Mouse (Mus musculus): ENCODE data around the gene Arid1b. TPM values are rescaled to one million over a fixed set of nuclear protein-coding genes. Genes with fewer than 3 reads are reported as not detected.
A peak's percentile ranks its signal among the peaks of the same experiment; 100 is the strongest.

Gene Arid1b
- total RNA-seq (2015; ENCODE audit: low replicate concordance) (6.9 and 8.1 TPM in 2 replicates), total RNA-seq (2017; ENCODE audit: low replicate concordance) (5.0 and 6.1 TPM in 2 replicates)

GRCm38 (mm10) chr17:4993840-4994503, at the start of gene Arid1b:
Gene Arid1b (plus strand): TSS chr17:4994332.
- peak; percentile 59 for ATAC-seq (replicated peaks; ENCODE audit: low FRiP score, poor library complexity, severe bottlenecking)

- no peak for ATAC-seq (replicated peaks; ENCODE audit: low FRiP score, poor library complexity, severe bottlenecking)
Observed at GRCm38 (mm10) chr17:4945311-4945751, 48.8 kb upstream of the Arid1b start.

DNA sequence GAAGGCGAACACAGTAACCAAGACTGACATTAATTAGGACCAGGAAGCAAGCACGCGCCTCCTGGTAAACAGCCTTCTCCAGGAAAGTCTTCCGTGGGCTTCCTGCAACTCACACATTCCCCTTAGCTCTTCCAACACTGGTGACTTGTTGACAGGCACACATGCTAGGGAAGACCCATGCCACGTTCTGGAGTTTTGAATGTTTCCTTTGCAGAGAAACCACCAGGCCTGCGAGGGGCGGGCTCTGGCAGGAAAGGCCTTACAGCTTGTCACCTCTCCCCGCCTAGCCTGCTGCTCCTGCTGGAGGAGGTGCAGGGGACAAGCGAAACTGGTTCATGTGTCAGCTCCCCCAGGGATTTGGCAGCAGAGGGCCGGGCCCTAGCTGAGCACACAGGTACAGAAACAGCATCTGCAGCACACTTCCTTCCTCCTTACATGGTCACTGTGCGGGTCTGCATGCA, 48.2 kb upstream of the Arid1b start:
- ATAC-seq (replicated peaks; ENCODE audit: low FRiP score, poor library complexity, severe bottlenecking), result no peak

DNA sequence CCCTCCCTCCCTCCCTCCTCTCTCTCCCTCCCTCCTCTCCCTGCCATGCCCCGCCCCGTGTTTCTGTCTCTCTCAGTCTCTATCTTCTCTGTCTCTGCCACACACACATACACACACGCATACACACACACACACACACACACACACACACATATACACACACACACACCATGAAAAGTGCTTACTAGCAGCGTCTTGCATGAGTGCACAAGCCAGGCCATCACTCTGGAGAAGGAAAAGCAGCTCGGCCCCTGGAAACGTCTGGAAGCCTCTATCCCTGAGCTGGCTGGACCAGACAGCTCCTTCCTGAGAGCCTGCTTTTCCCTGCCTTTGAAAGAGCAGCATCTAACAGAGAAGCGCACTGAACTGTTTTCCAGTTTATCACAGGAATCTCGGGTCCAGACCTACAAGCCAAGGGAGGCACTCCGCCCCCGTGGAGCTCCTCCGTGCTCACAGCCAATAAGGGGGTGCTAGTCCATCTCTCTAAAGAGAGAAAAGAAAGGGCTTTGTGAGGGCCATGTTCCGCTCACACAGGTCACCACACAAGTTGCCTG, 47.6 kb upstream of the Arid1b start:
- ATAC-seq (replicated peaks; ENCODE audit: low FRiP score, poor library complexity, severe bottlenecking), result no peak

GRCm38 (mm10) chr17:4947013-4947412, 47.1 kb upstream of the Arid1b start:
- no peak for ATAC-seq (replicated peaks; ENCODE audit: low FRiP score, poor library complexity, severe bottlenecking)

DNA sequence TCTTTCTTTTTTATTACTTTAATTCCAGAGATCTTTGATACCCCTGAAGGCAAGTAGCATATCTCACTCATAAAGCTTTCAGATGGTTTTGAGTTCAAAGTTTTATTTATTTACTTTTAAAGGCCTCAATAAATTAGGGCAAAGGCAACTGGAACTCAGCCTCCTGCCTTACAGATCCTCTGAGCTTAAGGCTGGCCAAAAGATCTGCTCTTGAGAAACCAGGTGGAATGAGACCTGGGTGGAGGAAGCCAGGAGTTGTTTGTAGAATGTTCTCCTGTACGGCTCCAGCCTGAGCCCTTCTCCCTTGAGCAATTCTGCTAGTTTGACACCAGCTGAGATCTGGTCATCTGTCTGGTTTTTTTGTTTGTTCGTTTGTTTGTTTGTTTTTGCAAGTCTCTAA, 46.7 kb upstream of the Arid1b start:
- ATAC-seq (replicated peaks; ENCODE audit: low FRiP score, poor library complexity, severe bottlenecking), result no peak

DNA sequence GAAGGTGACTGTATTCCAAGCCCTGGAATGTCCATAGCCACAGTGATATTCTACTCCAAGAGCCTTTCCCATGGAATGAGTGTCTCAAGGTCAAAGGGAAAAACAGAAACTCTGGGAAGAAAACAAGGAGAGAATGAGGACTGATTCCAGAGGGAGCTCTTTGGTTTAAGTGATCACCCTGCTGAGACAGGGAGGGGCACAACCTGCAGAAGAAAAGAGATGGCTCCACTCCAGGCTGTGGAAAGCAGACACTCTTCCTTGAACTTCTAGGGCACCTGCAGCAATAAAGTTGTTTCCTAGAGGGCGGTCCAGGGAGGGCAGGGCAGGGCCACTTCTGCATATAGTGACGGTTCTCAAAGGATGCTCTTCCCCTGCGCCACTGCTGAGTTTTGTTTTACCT, 45.6 kb upstream of the Arid1b start:
- ATAC-seq (replicated peaks; ENCODE audit: low FRiP score, poor library complexity, severe bottlenecking), result no peak

- no peak for ATAC-seq (replicated peaks; ENCODE audit: low FRiP score, poor library complexity, severe bottlenecking)
Observed at GRCm38 (mm10) chr17:4954431-4954830, 39.7 kb upstream of the Arid1b start.

DNA sequence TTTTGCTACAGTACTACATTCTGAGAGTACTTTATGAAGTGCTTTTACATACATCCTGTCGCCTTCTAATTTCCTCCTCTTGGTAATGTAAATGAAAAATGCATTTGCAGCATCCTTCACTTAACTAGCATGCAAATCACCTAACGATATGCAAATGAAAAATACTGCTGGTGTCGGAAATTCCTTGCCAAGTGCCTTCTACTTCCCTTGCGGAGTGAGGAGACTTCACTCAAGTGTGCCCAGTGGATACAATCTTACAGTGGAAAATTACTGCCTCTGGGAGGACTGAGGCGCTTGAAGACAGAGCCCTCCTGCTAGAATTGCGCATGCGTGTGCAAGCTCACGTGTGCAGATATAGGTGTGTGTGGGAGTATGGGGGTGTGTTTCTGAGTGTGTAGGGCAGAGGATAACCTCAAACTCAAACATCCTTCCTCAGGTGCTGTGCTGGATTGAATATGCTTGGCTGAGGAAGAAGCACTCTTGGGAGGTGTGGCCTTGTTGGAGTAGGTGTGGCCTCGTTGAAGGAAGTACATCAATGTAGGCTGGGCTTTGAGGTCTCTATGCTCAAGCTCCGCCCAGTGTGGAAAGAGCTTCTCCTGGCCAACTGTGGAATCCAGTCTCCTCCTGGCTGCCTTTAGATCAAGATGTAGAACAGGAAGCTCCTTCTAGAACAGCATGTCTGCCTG, 29.8 kb upstream of the Arid1b start:
- no peak for ATAC-seq (replicated peaks; ENCODE audit: low FRiP score, poor library complexity, severe bottlenecking)

DNA sequence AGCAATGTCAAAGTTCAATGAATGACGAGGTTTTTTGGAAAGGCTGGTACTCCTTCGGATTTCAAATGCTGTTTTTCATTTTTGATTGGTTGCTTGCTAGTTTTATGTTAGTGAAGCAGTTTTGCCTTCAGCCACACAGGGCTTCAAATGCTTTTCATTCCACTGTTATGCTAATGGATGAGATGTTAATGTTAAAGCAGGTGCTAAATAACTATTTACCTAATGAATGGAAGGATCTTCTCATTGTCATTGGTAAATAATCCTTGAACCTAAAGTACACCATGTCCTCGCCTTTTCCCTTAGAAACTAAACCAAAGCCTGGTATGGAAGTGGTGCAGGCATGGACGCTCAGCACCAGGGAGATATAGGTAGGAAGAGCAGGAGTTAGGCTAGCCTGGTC, 26.9 kb upstream of the Arid1b start:
- no peak for ATAC-seq (replicated peaks; ENCODE audit: low FRiP score, poor library complexity, severe bottlenecking)

- no peak for ATAC-seq (replicated peaks; ENCODE audit: low FRiP score, poor library complexity, severe bottlenecking)
Observed at GRCm38 (mm10) chr17:4968035-4968434, 26.1 kb upstream of the Arid1b start.

DNA sequence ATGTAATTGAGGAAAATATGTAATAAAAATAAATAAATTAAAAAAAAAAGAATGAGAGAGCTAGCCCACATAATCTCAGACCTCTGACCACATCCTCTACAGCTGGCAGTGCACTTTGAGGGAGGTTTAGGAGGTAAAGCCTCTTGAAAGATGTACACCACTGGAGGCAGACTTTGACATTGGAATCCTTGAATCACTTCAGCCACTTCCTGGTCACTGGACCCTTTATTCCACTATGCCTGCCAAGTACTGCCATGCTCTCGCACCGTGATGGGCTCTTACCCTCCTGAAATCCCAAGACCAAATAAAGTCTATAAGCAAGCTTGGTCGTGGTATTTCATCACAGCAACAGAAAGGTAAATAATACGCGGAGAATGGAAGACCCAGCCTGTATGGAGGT, 25.3 kb upstream of the Arid1b start:
- no peak for ATAC-seq (replicated peaks; ENCODE audit: low FRiP score, poor library complexity, severe bottlenecking)

GRCm38 (mm10) chr17:4972261-4972660, 21.9 kb upstream of the Arid1b start:
- ATAC-seq (replicated peaks; ENCODE audit: low FRiP score, poor library complexity, severe bottlenecking), result no peak

DNA sequence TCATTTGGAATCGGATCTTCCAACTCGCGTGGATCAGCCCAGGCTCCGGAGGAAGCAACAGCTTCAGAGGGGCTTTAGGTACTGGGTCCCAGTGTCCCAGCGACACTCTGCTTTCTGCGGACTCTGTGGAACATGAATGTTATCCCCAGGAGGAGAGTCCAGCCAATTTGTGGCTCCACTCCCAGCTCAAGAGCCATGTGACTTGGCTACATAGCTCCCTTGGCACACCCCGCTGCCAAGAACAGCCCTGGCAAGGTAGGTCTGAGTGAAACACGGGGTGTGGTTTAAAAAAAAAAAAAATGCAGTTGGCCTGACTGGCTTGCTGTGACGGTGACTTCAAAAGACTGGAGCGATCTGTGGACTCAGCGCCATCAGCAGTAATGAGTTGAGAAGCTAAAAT, 19.4 kb upstream of the Arid1b start:
- no peak for ATAC-seq (replicated peaks; ENCODE audit: low FRiP score, poor library complexity, severe bottlenecking)

GRCm38 (mm10) chr17:4980151-4980550, 14.0 kb upstream of the Arid1b start:
- no peak for ATAC-seq (replicated peaks; ENCODE audit: low FRiP score, poor library complexity, severe bottlenecking)

DNA sequence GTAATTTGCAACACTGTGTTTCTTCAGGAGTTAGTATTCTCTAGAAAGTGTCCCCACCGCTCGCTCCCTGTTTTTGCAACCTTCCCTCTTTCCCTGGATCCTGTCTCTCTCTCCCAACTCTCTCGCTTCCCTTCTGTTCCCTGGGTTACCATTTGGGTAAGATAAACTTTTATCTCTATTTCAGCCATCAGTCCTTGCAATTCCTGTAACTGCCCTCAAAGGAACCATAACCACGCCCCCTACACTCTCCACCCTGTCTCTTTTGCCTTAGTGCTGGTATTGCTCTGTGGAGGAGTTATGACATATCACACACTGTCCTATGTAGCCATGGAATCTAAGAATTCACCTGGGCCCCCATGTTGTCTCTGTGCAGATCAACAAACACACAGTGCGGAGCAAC, 11.3 kb upstream of the Arid1b start:
- ATAC-seq (replicated peaks; ENCODE audit: low FRiP score, poor library complexity, severe bottlenecking), result no peak

DNA sequence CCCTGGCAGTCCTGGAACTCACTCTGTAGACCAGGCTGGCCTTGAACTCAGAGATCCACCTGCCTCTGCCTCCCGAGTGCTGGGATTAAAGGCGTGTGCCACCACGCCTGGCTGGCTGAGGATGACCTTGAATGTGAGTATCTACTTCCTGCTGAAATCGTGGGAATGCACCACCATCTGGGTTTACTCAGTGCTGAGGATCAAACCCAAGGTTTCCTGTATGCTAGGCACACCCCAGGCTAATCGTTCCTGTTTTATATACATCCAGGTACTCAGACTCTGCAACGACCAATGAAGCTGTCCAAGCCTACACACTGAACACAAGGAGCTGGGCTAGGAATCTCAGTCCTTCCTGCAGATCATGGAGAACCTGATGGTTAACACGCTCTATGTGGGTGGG, 9.4 kb upstream of the Arid1b start:
- no peak for ATAC-seq (replicated peaks; ENCODE audit: low FRiP score, poor library complexity, severe bottlenecking)

DNA sequence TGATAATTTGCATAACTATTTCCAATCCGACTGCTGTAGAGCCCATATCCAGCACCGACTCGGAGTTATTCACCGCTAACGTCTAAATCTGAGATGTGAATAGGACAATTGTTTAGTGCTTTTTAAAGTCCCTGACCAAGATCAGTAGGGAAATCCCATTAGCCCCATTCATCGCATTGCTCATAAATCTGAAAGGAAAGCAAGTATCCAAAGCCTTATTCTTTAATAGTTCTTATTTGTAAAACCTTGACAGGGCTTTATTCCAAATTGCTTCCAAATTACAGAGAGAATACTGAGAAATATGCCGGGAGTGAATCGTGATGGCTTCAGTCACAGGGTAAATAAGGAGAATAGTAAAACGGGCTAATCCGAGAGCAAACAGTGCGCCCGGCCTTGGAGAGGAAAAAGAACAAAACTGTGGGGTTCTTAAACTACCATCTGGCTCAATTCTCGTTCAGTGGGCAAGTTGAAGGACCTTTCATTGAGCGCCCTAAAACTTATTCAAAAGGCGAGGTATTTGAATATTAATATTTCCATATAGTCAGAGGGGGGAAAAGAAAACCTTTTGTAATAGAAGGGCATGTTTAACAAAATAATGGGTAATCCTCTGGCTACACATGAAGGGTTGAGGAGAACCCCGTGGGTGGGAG, 3.1 kb upstream of the Arid1b start:
- ATAC-seq (replicated peaks; ENCODE audit: low FRiP score, poor library complexity, severe bottlenecking), result no peak

DNA sequence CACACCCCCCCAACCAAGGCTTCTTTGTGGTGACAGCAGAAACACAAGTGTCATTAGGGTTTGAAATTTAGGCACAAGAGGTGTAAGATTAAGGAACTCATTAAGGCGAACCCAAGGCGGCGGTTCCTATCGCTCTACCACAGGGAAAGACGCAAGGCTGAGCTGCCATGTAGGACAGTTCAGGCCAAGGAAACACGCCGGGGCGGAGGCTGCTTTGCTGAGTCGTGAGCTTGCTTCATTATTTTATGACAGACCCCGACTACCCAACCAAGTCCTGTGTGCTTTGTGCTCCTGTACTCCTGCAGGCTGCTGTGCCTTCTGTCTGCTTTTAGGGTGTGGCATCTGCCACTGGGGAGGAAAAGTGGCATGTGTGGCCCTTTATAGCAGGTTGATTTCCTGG, 2.5 kb upstream of the Arid1b start:
- no peak for ATAC-seq (replicated peaks; ENCODE audit: low FRiP score, poor library complexity, severe bottlenecking)

DNA sequence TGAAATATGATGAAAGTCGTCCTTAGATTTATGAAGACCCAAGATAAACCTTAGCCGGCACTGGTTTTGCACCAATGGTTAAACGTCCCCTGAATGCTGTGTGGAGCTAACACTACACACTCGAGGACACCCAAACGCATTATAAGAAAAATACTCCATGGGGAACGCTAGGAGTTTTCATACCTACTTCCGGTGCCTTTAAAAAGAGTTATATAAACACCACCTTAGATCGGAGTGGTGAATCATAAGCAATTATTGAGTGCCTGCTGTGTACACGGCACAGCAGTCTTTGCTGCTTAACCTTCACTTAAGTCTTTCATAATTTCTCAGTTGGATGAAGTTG, 664 bp upstream of the Arid1b start:
- ATAC-seq (replicated peaks; ENCODE audit: low FRiP score, poor library complexity, severe bottlenecking), result no peak

DNA sequence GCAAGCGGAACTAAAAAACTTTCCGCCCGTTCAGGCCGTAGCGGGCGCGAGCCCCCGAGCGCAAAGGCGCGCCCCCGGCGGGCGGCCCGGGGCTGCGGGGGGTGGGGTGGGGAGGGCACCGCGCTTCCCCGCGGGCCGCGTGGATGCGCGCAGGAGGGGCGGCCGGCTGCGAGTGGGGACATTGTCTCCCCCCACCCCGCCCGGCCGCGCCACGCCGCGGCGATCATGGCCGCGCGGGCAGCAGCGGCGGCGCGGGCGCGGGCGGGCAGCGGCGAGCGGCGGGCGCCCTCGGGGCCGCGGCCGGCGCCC, 326 bp downstream of the Arid1b start:
- no peak for ATAC-seq (replicated peaks; ENCODE audit: low FRiP score, poor library complexity, severe bottlenecking)
